Mouse (Mus musculus) lung, adult 2 months (tissue): ENCODE measurements around the gene Tcf3. TPM values are rescaled to one million over a fixed set of nuclear protein-coding genes. Genes with fewer than 3 reads are reported as not detected.

ENCODE experiments used
- DNase-seq: peaks from one replicate; pipeline ENCODE4 v3.0.0; 2022
- H3K4me1 ChIP-seq: fragments of 200-500 bp; 2 replicates; pipeline ENCODE4 v1.6.1; 2011; ENCODE audit warnings: low read length; ENCODE audit not compliant: control insufficient read depth, insufficient read depth
- H3K4me3 ChIP-seq: fragments of 200-500 bp; replicated peaks from 2 replicates; pipeline ENCODE3; 2011; ENCODE audit warnings: low read depth, mild to moderate bottlenecking, control low read depth, low read length; ENCODE audit errors: extremely low read depth
- CTCF ChIP-seq: fragments of 200-500 bp; IDR thresholded peaks from 2 replicates; pipeline ENCODE4 v1.5.1; 2011; ENCODE audit warnings: mild to moderate bottlenecking, low read length, control low read depth; ENCODE audit not compliant: insufficient read depth
- POLR2A ChIP-seq: fragments of 200-500 bp; IDR thresholded peaks from 2 replicates; pipeline ENCODE4 v1.6.1; 2011; ENCODE audit warnings: low read depth, mild to moderate bottlenecking, control low read depth, low read length, borderline replicate concordance; ENCODE audit errors: extremely low read depth
- WGBS: fragments of 180-500 bp; shearing (Covaris S2); methylation state at CpG from one replicate; pipeline ENCODE4 v1.1.7; 2018; 5-methylcytosine and 5-hydroxymethylcytosine counted together
- polyA plus RNA-seq: library from polyadenylated mRNA; depleted of rRNA; stranded (reverse); fragments of >200 nt; gene quantifications from 2 replicates; pipeline ENCODE4 v1.2.3, GENCODE M21; 2012

Tcf3 gene
- polyA plus RNA-seq, 1 experiment: 94.7 TPM

GRCm38 (mm10) chr10:80395025-80395627, 38.3 kb downstream of the Tcf3 start:
- WGBS: 94% methylated on average over 35 of the region's 35 CpGs
- no peak for DNase-seq
- Histone ChIP-seq H3K4me1 (peaks cover 10% of the 10 kb centered on the region), H3K4me3 (no peak overlapping the region)
- TF ChIP-seq CTCF: no peak
- no peak for TF ChIP-seq POLR2A

- Histone ChIP-seq H3K4me3 (no peak overlapping the region), H3K4me1 (peaks cover 8% of the 10 kb centered on the region; the same call in 1 of the 2 replicates)
- TF ChIP-seq POLR2A (no peak), CTCF (no peak)
- no peak for DNase-seq
- 84% methylated on average over 5 of the region's 5 CpGs for whole genome bisulfite sequencing
Measured at GRCm38 (mm10) chr10:80392687-80393086, 40.8 kb downstream of the Tcf3 start.

- peaks cover 3% of the 10 kb centered on the region for H3K4me1 ChIP-seq
- no peak overlapping the region for H3K4me3 ChIP-seq
- no peak for DNase-seq
- TF ChIP-seq CTCF (no peak), POLR2A (no peak)
- WGBS: 71% methylated on average over 9 of the region's 9 CpGs
Measured at GRCm38 (mm10) chr10:80390697-80391096, 42.8 kb downstream of the Tcf3 start.

GRCm38 (mm10) chr10:80389185-80389708, 44.2 kb downstream of the Tcf3 start:
- 51% methylated on average over 4 of the region's 4 CpGs for WGBS

GRCm38 (mm10) chr10:80388731-80389130, 44.7 kb downstream of the Tcf3 start:
- TF ChIP-seq POLR2A: no peak
- TF ChIP-seq CTCF: no peak
- Histone ChIP-seq H3K4me3 (no peak overlapping the region), H3K4me1 (peaks cover 9% of the 10 kb centered on the region)
- no peak for DNase-seq
- 43% methylated on average over 2 of the region's 2 CpGs for WGBS

More at GRCm38 (mm10) chr10:80389185-80389708, 44.2 kb downstream of the Tcf3 start:
- Histone ChIP-seq H3K4me1 (peaks cover 9% of the 10 kb centered on the region), H3K4me3 (no peak overlapping the region)
- TF ChIP-seq CTCF (no peak), POLR2A (no peak)
- no peak for DNase-seq

- 17% methylated on average over 51 of the region's 61 CpGs for WGBS
- peak within 1 kb of the TSS; percentile 77 for H3K4me3 ChIP-seq
- peaks cover 9% of the 10 kb centered on the region for H3K4me1 ChIP-seq
- peak; percentile 79 for DNase-seq
- TF ChIP-seq CTCF (no peak), POLR2A (peak; percentile 57; the same call in 1 of the 2 replicates)
Measured at GRCm38 (mm10) chr10:80387522-80387959, 45.9 kb downstream of the Tcf3 start, which contains the start of gene Mex3d. Gene Mex3d (minus strand): TSS chr10:80387659.

- TF ChIP-seq POLR2A (no peak), CTCF (no peak)
- Histone ChIP-seq H3K4me1 (peaks cover 9% of the 10 kb centered on the region), H3K4me3 (peak overlapping the region; percentile 64)
- DNase-seq: no peak
- under 1% methylated on average over 85 of the region's 94 CpGs for WGBS
Measured at GRCm38 (mm10) chr10:80386735-80387471, 46.5 kb downstream of the Tcf3 start.

- DNase-seq: no peak
- TF ChIP-seq POLR2A: no peak
- WGBS: 7% methylated on average over 34 of the region's 34 CpGs
- Histone ChIP-seq H3K4me3 (peak overlapping the region; percentile 64), H3K4me1 (peaks cover 9% of the 10 kb centered on the region)
Measured at GRCm38 (mm10) chr10:80385811-80386734, 47.4 kb downstream of the Tcf3 start.

- WGBS: 26% methylated on average over 7 of the region's 7 CpGs
- H3K4me3 ChIP-seq: peak overlapping the region; percentile 20
- peaks cover 9% of the 10 kb centered on the region for H3K4me1 ChIP-seq
- TF ChIP-seq CTCF: no peak
- no peak for TF ChIP-seq POLR2A
- no peak for DNase-seq
Measured at GRCm38 (mm10) chr10:80385310-80385709, 48.1 kb downstream of the Tcf3 start.
